Mouse (Mus musculus) thymus, adult 18-20 months (tissue): ENCODE results near the gene Plbd1.

ENCODE experiments used
- DNase-seq, 2 experiments: peaks; one replicate each; pipeline ENCODE4 v3.0.0; 2022; ENCODE audit warnings: mixed read lengths in 2 of 2

Plbd1 gene

GRCm38 (mm10) chr6:136661706-136662016, at the start of gene Plbd1:
Gene Plbd1, minus strand, starts transcription at chr6:136661928.
- DNase-seq, result peak; percentile 9 to 12

DNA sequence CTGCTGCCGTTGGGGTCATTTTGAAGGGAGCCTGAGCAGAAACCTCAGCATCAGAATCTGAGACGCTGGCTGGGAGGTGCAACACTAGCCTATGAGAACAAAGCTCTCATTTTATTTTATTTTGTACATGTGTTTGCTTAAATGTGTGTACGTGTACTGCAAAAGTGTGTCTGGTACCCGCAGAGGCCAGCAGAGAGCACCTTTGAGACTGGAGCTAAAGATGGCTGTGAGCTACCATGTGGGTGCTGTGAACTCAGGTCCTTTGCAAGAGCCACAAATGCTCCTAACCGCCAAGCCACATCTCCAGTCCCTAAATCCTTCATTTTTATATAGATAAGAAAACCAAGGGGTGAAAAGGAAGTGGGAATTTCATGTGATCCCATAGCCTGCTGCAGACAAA, 48.7 kb upstream of the Plbd1 start:
- no peak for DNase-seq

DNA sequence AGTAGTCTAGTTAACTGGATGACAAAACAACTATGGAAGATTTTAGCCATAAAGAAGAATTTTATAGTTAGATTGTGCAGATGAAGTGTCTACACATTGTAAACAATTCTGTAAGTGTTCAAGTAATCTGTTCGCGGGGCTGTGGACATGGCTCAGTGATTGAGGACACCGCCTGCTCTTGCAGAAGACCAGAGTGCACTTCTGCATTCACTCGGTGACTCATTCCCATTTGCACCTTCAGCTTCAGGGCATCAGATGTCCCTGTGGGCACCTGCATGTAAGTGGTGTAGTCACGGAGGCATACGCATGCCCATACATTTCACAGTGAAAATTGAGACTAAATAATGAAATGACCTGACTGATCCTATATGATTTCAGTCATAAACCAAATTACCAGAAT, 46.9 kb upstream of the Plbd1 start:
- DNase-seq, result no peak

DNA sequence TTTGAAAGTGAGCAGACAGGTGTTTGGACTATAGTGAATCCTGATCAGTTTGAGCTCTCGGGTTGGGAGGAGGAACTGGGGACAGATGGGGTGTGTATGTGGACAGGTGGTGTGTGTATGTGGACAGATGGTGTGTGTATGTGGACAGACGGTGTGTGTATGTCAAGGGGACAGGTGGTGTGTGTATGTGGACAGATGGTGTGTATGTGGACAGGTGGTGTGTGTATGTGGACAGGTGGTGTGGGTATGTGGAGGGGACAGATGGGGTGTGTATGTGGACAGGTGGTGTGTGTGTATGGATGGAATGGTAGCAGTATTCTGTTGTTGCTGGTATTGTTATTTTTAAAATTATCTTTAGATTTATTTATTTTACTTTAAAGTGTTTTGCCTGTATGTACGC, 40.1 kb upstream of the Plbd1 start:
- no peak for DNase-seq

DNA sequence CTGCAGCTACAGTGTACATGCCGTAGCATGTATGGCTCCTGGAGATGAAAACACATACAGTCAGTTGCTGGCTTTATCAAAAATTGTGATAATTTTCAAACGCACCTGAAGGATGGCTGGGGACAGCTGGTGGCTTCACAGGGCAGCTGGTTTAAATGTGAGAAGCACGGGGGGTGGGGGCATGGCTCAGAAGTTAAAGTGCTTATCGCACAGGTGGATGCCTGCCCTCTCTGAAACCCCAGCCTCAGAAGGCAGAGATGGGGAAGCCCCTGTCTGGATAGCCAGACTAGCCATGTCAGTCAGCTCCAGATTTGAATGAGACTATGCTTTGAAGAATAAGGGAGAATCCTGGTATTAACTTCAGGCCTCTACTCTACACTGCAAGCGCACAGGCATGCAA, 39.5 kb upstream of the Plbd1 start:
- DNase-seq, result no peak

GRCm38 (mm10) chr6:136691314-136691713, 29.6 kb upstream of the Plbd1 start:
- DNase-seq, result no peak

DNA sequence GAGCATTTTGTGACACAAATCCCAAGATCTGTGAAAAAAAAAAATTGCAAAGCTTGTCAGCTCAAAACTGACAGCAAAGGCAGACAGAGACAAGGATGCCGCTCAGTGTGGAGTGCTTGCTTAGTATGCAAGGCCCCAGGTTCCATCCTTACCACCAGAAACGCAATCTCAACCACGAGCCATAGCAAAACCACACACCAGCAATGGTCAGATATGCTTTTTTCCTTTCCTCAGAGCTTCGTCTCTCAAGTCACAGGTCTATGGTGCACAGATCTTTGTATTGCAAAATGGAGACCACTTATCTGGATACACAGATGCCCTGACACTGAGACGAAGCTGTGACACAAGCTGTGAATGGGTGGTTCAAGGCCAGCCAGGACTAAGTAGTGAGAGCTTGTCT, 28.8 kb upstream of the Plbd1 start:
- DNase-seq, result no peak

DNA sequence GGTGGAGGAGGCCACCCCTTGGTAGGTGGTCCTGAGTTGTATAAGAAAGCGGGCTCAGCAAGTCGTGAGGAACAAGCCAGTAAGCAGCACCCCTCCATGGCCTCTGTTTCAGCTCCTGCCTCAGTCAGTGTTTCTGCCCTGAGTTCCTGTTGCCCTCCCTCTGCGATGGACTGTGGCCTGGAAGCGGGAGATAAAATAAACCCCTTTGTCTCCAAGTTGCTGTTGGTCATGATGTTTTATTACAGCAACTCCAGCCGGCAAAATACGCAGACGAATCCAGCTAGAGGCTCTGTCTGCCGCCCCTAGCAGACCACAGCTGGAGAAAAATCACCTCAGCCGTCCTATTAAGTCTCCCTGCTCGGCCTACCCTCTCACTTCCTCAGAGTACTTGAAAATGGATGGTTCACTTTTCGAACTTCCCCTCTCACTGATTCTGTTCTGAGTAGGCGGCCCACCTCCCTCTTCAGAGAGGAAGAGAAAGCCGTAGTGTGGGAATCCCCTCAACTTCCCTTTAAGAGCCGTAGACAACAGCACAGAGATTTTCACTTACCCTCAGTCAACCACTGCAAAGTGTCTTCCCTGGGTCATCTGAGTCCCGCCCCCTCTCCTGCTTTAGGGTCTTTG, 28.2 kb upstream of the Plbd1 start:
- DNase-seq, result peak in 1 of 2 experiments; percentile 35

DNA sequence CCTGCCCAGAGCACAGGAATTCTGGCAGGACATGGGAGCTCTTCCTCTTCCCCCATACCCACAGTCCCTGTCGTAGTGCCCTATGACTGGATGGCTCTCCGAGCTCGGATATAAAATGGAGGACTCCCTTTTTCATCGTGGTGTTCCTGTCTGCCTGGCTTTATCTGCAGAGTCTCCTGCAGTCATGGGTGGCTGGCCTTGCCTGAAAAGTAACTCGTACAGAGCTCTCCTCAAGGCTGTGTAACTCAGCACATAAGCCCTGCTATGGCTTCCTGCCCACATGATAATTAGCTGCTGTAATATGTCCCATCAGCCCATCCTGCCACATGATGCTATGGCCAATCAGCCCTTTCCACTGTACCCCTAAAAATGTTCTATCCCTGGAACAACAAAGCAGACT, 23.7 kb upstream of the Plbd1 start:
- DNase-seq, result no peak

GRCm38 (mm10) chr6:136683410-136684334, 21.9 kb upstream of the Plbd1 start:
- peak in 1 of 2 experiments; percentile 16 for DNase-seq

GRCm38 (mm10) chr6:136679381-136679780, 17.7 kb upstream of the Plbd1 start:
- DNase-seq, result no peak

- DNase-seq, result no peak
These were observed 13.2 kb upstream of the Plbd1 start for GRCm38 (mm10) chr6:136674935-136675334.

GRCm38 (mm10) chr6:136672467-136672866, 10.7 kb upstream of the Plbd1 start:
- DNase-seq, result no peak

GRCm38 (mm10) chr6:136669274-136669673, 7.5 kb upstream of the Plbd1 start:
- no peak for DNase-seq

DNA sequence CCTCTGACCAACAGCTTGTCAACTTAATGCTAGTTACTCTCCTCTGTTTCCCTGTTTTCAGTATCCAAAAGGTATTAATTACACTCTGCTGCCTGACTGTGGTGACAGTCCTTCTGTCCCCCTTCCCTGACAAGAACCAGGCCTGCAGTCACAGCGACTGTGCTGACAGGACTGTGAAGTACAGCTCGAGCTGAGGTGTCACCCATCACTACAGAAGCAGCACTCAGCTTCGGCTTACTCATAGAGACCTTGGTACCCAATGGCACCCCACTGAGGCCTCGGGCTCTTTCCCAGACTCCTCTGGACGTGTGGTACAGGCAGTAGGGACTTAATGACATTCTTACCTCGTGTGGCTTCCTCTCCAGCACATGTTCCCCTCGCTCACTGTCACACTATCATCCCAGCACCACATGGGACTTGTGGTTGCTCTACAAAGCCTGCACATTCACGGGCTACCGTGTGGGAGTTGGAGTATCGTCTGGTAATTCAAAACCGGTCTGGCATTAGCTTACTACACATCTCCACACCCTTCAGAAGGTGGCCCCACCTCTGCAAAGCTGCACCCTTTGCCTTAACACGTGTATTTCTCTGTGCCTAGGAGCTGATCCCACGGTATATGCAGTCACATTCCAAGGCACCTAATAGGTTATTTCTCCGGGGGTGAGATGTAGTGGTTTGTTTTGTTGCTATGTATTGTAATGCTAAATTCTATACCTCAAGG, 6.7 kb upstream of the Plbd1 start:
- no peak for DNase-seq

- no peak for DNase-seq
These were observed 335 bp upstream of the Plbd1 start for GRCm38 (mm10) chr6:136662063-136662462.

- DNase-seq, result no peak
These were observed 660 bp downstream of the Plbd1 start for GRCm38 (mm10) chr6:136660831-136661705.

DNA sequence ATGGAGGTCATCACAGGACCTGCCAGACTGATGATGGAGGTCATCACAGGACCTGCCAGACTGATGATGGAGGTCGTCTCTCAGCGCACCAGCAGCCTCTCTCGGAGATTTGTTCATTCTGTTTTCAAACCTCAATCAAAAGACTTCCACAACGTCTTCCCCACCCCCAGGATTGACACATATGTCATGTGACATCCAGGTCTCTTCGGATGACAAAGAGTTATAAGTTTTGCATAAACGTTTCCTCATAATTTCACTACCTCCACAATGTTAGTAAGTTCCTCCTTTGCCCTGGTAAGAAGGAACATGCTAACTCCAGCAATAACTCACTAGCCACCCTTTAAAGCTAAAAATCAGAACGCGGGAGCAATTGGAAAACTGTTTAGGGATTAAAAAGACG, 2.5 kb downstream of the Plbd1 start:
- no peak for DNase-seq

DNA sequence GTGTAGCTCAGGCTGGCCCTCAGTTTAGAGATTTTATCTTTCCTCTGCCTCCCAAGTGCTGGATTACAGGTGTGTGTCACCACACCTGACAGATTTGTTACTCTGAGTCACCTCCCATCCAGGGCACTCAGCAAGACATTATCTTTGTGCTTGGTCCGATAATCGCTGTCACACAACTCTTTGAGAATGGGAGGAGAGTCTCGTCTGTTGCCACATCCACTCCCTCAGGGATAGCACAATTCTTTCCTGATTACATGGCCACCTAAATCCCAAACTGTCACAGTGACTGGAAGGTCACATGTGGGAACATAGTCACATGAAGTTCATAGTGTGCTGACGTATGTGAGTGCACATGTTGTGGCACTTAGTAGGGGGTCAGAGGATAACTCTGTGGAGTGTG, 3.4 kb downstream of the Plbd1 start:
- DNase-seq, result no peak

DNA sequence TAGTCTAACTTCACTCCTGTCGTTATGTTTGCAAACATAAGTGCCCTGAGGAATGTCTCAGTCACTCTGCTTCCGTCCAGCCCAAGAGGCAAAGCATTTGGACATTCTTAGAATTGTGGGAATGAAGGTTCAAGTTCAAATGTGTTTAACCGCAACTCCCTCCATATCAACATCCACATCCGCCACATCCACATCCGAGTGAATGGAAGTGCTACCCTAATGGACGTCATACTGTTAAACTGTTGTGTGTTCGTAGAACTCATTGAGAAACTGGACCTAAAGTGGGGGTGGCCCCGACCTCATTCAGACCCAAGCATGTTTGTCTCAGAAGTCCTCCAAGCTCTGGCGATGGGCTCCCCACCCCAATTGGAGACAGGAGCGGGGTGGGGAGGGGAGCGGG, 5.9 kb downstream of the Plbd1 start:
- no peak for DNase-seq

DNA sequence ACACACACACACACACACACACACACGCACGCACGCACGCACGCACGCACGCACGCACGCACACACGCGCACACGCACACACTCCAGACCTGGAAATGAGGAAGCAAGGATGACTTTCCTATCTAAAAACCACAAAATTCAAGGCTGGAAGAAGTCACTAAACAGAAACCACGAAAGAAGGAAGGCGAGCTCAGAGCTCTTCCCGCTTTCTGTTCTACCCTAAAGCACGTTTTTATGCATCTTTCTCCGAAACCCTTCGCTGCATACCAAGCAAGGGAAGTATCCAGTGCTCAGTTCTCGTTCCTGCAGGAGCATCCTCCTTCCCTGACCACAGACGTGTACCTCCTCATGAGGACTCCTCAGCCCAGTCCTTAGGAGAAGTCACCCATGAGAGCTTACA, 7.3 kb downstream of the Plbd1 start:
- DNase-seq, result no peak

DNA sequence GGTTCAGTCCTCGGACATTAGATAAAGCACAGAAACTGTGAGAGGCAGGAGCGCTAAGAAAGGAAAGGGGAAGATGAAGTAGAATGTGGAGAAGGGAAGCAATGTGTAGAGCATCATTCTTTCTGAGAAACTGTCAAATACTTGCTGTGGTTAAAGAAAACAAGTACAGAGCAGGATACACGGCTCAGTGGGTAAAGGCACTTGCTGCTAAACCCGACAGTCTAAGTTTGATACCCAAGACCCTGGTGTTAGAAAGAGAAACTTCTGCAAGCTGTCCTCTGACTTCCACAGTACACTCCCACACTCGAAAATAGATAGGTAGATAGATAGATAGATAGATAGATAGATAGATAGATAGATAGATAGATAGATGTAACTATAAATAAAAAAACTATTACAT, 8.4 kb downstream of the Plbd1 start:
- no peak for DNase-seq

GRCm38 (mm10) chr6:136650664-136651063, 11.1 kb downstream of the Plbd1 start:
- no peak for DNase-seq
